Mouse (Mus musculus) embryonic facial prominence, embryonic 14.5 days (tissue): ENCODE measurements at regions not wholly inside any gene's neighbourhood (a gene's known extent, or its start where the extent isn't known, plus 50 kb on each side); places are given as distances from the start of the nearest gene placed in this dataset.

Experiments
- ATAC-seq: fragments of 200-750 bp; cut with Nextera tagmentation; 2 replicates; pipeline ENCODE4 v1.8.0; 2017; ENCODE audit warnings: low read depth, moderate number of reproducible peaks, moderate TSS enrichment
- DNase-seq: peaks from one replicate; pipeline ENCODE4 v3.0.0-alpha.2; 2015; ENCODE audit warnings: low spot score
- H3K27ac ChIP-seq: fragments of 300-500 bp; sonication (generic); replicated peaks from 2 replicates; pipeline ENCODE4 v1.5.1; 2014; ENCODE audit warnings: low read depth, mild to moderate bottlenecking, low read length, moderate library complexity
- H3K27me3 ChIP-seq: fragments of 300-500 bp; sonication (generic); replicated peaks from 2 replicates; pipeline ENCODE4 v1.6.1; 2014; ENCODE audit warnings: low read length; ENCODE audit not compliant: control insufficient read depth, insufficient read depth
- H3K36me3 ChIP-seq: fragments of 300-500 bp; sonication (generic); 2 replicates; pipeline ENCODE4 v1.6.1; 2014; ENCODE audit warnings: low read length, mixed read lengths; ENCODE audit not compliant: control insufficient read depth, insufficient read depth
- H3K4me1 ChIP-seq: fragments of 300-500 bp; sonication (generic); 2 replicates; pipeline ENCODE4 v1.6.1; 2014; ENCODE audit warnings: antibody characterized with exemption, low read length; ENCODE audit not compliant: control insufficient read depth, insufficient read depth
- H3K4me2 ChIP-seq: fragments of 300-500 bp; sonication (generic); 2 replicates; pipeline ENCODE4 v1.6.1; 2014; ENCODE audit warnings: low read depth, mild to moderate bottlenecking, low read length, moderate library complexity, mixed read lengths
- H3K4me3 ChIP-seq: fragments of 300-500 bp; sonication (generic); 2 replicates; pipeline ENCODE4 v1.5.1; 2014; ENCODE audit warnings: low read depth, mild to moderate bottlenecking, low read length
- H3K9ac ChIP-seq: fragments of 300-500 bp; sonication (generic); 2 replicates; pipeline ENCODE4 v1.6.1; 2014; ENCODE audit warnings: low read depth, mild to moderate bottlenecking, low read length, moderate library complexity, mixed read lengths
- H3K9me3 ChIP-seq: fragments of 300-500 bp; sonication (generic); 2 replicates; pipeline ENCODE4 v1.6.1; 2016; ENCODE audit warnings: low read length; ENCODE audit not compliant: control insufficient read depth
- WGBS: fragments of 180-500 bp; shearing (Covaris S2); extraction: QIAGEN DNeasy Blood & Tissue Kit; methylation state at CpG from one replicate; pipeline ENCODE4 v1.1.7; 2014; 5-methylcytosine and 5-hydroxymethylcytosine counted together

- Histone ChIP-seq H3K27me3 (no peaks in the 10 kb centered on the region), H3K27ac (no peak overlapping the region), H3K9me3 (no peaks in the 10 kb centered on the region), H3K4me2 (no peak overlapping the region), H3K9ac (no peak overlapping the region), H3K36me3 (no peaks in the 10 kb centered on the region), H3K4me1 (no peaks in the 10 kb centered on the region), H3K4me3 (no peak overlapping the region)
- no peak for ATAC-seq
- no peak for DNase-seq
- WGBS, result 68% methylated on average over 8 of the region's 8 CpGs
Observed at GRCm38 (mm10) chr16:13050225-13050892, 59.1 kb upstream of the Ercc4 start.

DNA sequence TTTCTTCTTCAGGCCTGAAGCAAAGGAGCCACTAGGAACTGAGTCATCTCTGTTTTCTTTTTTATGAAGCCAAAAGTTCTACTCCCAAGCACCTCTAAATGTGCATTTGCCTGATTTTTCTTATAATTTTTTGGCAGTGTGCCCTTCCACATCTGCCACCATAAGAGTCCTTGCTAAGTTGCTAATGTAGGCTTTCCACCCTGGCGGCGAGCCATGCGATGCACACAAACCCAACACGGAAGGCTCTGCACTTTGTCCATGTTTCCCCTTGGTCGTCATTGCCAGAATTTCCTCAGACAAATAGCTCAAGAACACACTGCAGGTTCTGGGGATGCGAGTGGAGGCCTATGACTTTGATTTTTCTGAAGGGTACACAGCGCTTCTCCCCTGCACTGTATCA lies 54.5 kb upstream of the Ercc4 start:
- H3K4me1 ChIP-seq, result no peaks in the 10 kb centered on the region
- no peaks in the 10 kb centered on the region for H3K9me3 ChIP-seq
- no peaks in the 10 kb centered on the region for H3K27me3 ChIP-seq
- H3K27ac ChIP-seq, result no peak overlapping the region
- ATAC-seq (no peak), DNase-seq (peak; percentile 71)
- H3K36me3 ChIP-seq, result no peaks in the 10 kb centered on the region
- H3K4me2 ChIP-seq, result no peak overlapping the region
- H3K4me3 ChIP-seq, result no peak overlapping the region
- WGBS, result 79% methylated on average over 7 of the region's 7 CpGs
- H3K9ac ChIP-seq, result no peak overlapping the region
